Mouse (Mus musculus) ovary, postnatal 14 days (tissue): ENCODE measurements around the gene Fat2.
A peak's percentile ranks its signal among the peaks of the same experiment; 100 is the strongest.

Experiments used
- DNase-seq: peaks from one replicate; pipeline ENCODE4 v3.0.0; 2022; ENCODE audit warnings: low spot score

Gene Fat2

DNA sequence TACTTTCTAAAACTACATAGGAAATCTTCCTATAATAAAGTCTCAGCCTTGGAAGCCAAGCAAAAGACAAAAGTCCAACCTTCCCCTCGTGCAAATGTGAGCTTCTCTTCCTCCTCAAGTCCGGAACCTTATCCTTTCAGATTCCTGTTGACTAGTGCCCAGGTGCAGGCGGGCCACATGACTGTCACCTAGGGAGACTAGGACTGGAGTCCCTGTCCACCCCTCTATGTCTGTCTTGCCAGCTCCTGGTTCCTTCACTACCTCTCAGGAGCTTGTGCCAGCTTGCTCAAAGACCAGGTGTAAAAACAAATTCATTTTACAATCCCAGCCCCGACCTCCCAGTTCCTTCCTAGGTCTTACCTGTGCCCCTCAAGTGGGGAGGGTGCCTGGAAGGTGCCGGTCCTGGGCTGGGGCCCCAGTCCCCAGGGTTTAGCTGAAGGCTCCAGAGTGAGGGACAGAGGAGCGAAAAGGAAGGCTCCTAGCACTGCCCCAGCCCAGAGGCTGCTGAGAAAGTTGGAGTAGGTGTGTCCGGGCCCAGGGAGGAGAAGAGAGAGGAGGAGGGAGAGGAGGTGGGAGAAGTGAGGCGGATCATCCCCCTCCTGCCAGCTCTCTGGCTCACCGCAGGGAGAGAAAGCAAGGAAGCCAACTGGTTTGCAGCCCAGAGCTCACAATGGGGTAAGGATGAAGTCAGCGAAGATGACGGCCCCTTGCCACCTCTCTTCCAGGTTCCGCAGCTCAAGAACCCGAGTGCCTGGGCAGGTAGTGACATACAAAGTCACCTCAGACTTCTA is at the start of gene Fat2:
Gene Fat2 (minus strand): TSS at position 464 of the 791 bp plus-strand sequence.
- DNase-seq: no peak

DNA sequence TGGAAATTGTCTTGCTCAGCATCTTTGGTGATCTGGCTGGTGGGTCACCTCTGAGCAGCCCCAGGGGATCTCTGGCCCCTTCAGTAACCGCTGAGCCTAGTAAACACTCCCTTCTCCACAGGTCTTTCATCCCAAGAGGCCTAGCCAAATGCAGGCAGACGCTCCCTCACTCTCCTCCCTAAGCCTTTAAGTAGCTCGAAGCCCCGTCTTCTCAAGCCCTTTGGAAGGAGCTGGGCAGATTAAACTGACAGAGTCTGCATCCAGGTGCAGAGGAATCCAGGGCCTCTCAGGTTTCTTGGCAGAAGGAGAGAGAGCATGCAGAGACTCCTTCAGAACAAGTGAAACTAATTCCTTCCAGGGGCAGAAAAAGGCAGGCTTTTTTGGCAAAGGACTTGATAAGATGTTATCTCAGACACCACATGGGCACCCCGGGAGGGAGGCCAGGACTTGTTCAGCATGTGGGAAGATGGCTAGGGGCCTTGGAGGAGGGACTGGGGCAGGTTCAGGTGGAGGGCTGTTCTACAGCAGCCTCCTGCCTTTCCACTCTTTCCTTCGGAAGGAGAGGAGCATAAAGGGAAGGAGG is 47.2 kb upstream of the Fat2 start:
- DNase-seq: no peak

DNA sequence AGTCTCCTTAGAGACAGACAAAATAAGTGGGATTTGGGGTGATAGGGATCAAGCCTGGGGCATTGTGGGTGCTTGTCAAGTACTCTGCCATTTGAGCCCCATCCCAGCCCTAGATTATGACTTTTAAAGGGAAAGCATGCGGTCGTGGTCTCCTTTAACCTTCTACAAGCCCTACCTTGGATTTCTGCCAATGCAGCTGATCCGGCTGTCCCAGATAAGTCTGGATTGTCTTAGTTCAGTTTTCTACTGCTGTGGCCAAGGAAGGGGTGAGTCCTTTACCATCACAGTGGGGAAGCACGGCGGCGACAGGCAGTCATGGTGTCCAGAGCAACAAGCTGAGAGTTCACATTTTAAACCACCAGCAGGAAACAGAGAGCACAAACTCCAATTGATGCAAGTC is 44.5 kb upstream of the Fat2 start:
- no peak for DNase-seq

DNA sequence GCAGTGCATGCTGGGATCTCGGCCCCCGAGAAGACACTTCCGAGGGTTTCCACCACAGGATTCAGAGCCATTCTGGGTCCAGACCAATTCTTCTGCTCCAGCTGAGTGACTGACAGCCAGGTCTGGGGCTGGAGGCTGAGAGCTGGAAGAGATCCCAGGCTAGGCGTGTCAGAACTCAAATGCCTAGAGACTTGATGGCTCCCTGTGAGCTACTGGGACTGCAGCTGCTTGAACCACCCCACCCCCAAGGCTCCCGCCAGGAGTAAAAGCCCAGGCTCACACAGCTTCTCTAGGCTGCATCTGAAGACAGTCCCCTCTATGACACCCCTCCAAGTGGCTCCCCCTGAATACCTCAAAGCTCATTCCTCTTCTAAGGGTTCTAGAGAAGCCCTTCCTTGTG is 42.0 kb upstream of the Fat2 start:
- peak; percentile 39 for DNase-seq

DNA sequence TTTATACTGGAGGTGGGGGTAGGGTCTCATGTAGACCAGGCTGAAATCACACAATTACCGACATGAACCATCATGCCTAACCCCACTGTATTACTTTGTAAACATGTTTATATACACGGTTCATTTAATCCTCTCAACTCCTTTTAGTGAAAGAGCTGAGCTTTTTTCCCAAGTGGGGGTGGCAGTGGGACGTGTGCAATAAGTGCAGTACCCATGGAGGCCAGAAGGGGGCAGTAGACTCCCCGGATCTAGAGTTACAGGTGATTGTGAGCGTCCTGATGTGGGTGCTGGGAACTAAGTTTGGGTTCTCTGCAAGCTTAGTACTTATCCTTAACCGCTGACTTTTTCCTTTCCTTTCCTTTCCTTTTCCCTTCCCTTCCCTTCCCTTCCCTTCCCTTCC is 37.5 kb upstream of the Fat2 start:
- DNase-seq: no peak

DNA sequence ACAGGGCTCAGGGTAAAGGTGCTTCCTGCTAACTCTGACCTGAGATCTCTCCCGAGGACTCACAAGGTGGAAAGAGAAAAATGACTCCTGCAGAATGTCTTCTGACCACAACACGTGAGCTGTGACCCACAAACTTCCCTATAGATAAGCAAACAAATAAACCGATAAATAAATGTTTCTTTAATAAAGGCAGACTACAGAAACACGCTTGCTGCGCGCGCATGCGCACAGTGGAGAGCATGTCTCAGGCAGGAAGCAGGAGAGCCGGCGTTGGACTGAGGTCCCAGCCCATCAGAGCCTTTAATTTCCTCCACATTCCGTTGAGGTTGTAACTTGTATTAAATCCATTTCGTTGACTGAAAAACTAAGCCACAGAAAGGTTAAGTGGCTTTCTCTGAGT is 37.0 kb upstream of the Fat2 start:
- DNase-seq: no peak

DNA sequence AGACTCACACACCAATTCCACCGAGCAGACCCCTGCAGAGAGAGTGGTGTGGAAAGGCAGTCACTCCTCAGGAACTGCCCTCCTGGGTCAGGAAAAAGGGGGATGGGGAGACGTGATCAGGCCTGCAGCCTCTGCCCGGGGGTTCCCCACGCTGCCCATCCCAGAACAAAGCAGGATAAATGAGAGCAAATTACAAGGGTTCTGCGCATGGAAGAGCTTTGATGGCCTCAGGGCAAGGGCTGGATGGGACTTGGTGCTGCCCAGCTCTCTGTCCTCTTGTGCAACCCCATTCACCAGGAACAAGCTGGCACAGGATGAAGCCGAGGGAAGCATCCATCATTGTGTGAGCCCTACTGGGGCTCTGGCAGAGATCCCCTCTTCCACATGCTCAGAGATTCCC is 35.6 kb upstream of the Fat2 start:
- no peak for DNase-seq

DNA sequence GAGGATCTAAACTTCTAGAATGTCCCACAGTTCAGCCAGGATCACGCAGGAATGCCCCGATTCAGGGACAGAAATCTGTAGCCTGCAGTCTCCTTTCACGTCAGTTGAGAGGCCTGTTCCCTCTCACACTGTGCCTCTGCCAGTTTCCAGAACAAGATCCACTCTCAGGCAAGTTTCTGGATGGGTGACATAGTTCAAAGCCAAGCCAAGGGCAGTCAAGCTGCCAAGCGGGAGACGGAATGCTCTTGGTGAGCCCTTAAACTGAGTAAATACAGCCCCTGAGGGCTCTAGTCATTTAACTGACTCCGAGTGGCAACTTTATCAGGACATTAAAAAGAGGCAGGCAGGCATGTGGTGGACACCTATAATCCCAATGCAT is 32.7 kb upstream of the Fat2 start:
- no peak for DNase-seq

DNA sequence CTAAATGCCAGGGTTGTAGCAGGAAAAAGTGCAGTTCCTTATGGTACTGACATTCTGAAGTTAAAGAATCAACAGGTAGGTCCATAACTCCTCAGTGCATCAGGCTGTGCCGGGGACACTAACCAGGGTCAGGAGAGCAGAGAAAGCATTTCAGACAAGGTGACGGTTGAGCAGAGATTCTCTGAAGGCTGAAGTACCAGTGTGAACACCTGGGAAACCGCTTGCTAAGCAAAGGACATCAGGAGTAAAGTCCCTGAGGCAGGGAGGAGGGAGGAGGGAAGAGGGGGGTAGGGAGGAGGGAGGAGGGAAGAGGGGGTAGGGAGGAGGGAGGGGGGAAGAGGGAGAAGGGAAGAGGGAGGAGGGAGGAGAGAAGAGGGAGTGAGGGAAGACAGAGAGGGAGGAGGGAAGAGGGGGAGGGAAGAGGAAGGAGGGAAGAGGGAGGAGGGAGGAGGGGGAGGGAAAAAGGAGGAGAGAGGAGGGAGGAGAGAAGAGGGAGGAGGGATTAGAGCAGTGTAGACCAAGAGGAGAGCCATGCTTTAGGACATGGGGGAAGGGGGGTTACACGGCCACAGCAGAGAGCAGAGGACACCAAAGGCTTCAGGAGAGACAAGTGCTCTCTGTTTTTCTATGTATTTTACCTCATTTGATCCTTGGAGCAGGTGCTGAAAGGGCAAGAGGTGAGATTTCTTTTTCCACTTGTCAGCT is 32.2 kb upstream of the Fat2 start:
- no peak for DNase-seq

DNA sequence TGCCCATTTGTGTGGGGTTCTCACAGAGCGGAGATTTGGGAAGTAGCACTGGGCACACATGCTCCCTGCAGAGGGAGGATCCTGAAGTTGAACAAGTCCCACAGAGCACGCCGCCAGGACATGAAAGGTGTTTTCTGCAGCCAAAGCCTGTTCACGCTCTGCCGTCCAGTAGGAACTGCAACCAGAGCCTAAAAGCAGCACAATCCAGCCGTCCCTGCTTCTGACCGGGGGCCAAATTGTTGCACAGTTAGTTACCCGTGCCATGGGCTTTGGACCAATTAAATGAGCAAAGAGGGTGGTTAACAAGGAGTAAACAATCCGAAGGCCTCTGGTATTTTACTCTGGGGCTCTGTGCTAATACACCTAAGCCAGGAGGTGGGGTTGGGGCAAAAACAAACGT is 31.4 kb upstream of the Fat2 start:
- no peak for DNase-seq

DNA sequence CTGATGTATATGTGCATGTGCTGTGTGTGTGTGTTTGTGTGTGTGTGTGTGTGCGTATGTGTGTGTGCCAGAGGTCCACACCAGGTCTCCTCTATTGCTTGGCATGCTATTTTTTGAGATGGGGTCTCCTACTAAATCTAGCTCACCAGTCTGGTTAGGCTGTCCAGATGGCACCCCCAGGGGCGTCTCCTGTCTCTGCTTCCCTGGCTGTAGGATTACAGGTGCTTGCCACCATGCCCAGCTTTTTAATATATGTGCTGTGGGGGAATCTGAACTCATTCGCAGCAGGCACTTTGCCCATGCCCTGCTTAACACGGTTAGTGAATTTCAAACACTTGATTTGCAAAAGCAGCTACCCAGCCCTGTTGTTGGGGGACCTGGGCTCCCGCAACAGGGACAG is 29.5 kb upstream of the Fat2 start:
- no peak for DNase-seq

DNA sequence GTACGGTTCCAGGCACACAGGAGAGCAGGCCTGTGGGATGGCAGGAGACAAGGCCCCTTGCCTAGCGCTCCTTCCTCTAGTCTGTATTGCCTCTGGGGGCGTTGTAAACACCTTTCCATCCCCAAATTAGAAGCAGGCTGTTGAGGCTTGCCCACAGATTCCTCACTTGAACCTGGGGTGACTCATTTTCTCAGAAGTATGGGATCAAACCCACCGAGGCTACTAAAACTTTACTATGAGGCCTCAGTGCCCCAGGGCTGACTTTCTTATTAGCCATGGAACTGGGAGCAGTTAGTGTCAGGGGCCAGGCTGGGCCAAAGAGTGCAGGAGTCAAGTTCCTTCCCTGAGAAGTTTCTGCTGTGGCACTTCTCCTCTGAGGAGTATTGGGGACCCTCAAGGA is 28.9 kb upstream of the Fat2 start:
- no peak for DNase-seq

DNA sequence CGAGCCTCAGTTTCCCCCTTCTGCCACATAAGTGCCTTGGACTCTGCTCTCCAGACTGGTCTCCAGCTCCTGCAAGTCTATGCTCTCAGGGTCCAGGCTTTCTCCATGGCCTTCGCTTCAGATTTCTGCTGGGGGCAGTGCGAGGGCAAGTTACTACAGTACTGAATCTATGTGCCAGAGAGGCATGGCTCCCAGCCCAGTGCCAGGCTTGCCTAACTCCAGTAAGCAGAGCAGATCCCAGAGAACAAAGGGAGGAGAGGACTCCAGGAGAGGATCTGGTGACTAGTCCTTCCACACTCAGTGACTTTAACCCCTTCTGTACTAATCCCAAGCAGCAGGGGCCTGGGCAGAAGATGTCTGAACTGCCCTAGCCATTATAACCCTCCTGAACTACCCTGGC is 28.3 kb upstream of the Fat2 start:
- DNase-seq: no peak

DNA sequence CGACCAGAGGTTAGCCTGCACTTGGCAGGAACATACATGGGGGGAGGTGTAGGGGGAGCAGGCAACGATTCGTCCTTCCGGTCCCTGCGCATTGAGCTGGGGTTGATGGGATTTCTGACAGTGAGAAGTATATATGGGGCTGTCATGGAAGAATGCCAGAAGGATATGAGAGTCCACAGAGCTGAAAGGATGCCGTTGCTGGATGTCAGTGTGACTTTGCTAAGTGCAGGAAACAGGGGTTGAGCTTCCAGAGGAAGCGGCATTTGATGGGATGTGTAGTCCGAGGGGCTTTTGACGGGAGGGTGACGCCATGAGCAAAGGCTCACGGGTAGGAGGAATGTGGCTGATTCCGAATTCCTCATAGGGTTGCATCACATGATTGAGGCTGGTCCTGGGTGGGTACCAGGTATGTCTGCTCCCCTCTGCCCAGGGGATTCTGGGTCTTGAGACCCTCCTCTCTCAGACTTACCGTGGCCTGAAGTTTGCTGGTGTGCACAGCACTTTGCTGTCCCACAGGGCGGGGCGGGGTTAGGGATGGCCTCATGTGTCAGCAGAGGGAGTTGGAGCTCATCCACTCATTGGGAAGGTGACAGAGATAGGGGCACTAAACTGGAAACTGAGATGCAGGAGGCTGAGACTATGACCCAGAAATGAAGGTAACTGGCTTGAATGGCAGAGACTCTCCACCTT is 21.9 kb upstream of the Fat2 start:
- DNase-seq: no peak

DNA sequence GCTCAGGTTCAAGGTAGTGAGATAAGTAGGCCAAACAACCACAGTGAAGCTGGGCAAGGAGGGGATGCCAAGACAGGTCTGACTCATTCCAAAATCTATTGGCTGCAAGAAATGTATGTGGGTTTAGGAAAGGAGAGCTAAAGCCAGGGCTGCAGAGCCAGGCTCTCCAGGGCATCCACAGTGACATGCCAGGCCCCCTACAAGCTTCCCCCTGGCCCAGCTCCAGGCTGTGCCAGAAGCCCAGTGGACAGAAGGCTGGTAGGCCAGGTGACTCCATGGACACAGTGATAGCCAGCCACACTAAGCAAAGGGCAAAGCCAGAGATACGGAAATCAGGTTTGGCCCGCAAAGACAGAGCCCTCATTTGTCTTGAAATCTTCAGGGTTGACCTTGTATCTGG is 20.5 kb upstream of the Fat2 start:
- DNase-seq: no peak

DNA sequence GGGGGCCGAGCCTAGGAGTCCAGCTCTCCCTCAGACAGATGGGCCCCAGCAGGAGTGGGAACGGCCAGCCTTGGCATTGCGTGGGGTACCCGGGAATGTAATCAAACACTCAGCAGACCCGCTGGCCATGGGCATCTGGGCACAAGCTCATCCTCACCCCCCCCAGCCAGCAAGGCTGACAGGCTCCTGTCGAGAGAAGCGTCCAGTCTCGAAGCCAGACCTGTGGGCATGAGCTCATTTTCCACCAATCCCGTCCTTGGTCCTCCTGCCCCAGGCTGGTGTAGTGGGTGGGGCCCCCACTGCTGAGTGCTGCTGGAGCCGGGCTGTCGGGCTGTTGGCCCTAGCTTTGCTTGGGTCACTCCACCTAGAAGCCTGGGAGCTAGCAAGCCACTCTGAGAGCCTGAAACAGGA is 5.6 kb upstream of the Fat2 start:
- DNase-seq: no peak

DNA sequence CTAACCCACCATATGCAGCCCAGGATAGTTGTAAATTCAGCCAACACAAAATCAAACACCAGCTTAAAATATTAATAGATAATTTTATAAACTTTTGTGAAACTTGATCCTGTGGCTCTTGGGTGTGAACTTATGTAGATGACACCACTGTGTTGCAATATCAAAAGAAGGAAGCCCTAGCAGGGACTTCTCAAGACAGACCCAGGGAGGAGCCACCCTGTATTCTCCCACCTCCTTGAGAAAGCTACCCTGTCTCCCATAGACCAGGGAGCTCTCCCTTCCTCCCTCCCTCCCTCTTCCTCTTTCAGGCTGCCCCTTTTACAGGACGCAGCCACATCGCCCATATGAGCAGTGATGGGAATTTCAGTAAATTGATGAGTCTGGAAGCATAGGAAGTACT is 4.4 kb upstream of the Fat2 start:
- no peak for DNase-seq

DNA sequence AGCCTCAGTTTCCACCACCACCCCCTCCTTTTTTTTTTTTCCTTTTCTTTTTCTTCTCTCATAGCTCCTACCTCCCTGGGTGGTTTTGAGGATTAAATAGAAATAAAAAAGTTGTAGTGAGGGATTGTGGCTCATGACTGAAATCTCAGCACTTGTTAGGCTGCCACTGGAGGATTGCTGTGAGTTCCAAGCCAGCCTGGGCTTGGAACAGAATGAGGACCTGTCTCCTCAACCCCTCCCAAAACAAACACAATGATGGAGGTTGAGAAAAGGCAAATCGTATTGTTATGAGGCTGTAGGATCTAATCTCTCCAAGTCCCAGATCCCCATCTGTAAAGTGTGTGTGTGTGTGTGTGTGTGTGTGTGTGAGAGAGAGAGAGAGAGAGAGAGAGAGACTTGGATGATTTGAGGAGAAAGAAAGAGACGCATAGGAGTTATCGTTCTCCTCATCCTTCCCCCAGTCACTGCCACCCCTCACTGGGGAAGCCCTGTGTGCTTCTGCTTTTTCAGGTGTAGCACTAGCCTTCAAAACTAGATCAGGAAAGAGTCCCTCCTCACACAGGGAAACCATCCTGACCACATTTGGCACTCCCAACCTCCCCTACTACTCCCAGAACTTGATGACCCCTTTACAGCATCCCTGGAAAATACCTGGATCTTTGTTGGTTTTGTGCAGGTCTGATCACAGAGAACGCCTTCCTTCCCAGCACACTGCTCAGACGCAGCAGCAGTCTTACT is 837 bp upstream of the Fat2 start:
- no peak for DNase-seq

DNA sequence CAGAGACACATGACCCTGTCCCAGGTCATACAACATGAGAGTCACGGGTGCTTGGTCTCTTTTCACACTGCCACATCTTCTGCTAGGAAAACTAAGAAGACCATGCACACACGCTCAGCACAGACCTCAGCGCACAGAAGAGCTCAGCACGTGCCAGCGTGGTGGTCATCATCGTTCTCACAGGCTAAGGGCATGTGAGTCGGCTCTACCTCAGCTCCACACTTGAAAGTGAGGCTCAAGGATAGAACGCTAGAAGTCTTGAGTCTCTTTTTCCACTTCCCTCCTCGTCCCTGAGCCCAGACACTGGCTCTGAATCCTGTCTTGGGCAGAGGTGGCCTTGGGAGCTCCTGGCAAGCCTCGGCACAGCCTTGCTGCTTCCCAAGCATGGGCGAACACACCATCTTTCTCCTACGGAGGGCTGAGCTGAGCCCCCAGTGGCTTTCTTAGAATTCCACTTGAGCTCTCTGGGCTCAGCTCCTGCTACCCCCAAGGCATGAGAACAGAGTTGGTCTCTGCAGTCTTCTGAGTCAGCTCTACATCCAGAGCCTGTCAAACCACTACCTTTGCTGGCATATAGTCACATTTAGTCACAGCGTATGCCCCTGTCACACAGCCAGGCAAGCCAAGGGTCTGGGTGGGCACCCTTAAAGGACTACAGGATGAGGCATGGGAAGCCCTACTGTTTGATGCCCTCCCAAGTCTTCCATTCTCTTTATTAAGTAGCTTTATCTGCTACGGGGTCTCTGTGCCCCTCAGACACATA is 869 bp downstream of the Fat2 start:
- no peak for DNase-seq

DNA sequence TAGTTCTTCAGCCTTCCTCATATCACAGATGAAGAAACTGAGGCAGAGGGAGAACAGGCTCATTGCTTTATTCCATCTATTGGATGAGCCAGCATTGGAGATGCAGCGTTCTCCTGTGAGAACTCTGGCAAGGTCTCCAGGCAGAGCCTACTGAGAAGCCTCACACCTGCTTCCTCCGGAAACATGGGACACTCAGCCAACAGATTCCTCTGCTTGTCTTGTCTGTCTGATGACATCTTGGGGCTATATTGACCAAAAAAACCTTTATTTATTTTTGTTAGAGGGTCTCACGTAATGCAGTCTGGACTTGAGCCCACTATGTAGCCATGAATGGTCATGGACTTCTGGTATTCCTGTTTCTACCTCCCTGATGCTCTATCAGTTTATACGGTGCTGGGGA is 1.8 kb downstream of the Fat2 start:
- DNase-seq: no peak

DNA sequence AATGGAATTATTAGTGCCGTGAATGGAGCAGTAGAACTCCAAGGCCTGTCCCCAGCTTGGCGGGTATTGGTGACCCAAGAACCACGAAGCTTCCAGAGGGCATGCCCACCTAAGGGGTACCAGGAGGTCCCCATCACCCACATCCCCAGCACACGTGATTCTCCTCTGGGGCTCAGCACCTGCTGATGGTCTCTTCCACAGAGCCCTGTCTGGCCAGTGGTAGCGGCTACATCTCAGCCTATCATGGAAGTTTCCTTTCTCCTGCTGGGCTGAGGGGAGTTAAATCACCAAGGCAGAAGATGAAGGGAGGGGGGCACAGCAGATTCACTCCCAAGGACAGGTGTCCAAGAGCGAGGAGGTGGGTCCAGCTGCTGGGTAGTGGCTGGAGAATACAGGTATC is 2.3 kb downstream of the Fat2 start:
- no peak for DNase-seq
